Mouse (Mus musculus): Measurements from ENCODE around the gene Lce6a.

DNA sequence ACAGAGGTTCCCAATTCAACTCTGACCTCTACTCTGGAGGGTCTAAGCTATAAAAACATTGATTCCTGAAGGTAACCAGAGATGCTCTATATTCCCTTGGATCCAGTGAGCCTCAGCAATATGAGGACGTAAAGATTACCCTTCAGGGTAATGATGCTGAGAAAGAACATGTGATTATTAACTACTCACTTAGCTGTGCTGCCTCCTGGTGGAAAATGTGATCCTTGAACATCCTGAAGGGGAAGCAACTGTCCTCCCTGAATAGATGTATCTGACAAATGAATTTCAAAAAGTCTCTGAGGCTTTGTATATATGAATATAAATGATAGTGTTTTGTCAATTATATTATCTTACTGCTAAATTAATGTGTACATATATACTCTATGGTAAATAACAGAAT lies 21.0 kb downstream of the Lce6a start:
- no peak for TF ChIP-seq CTCF (IDR thresholded peaks at IDR 0.05; ENCODE audit: control insufficient read depth, insufficient read depth, insufficient replicate concordance, low read depth, low read length)
- no peak for TF ChIP-seq POLR2A (IDR thresholded peaks at IDR 0.05; ENCODE audit: control insufficient read depth, low read depth, low read length)

Measured in testis, adult 2 months (tissue).